Mouse (Mus musculus): ENCODE data around the gene Fam221b.

GRCm38 (mm10) chr4:43690021-43690420, 21.1 kb upstream of the Fam221b start:
- no peak for TF ChIP-seq CTCF (IDR thresholded peaks at IDR 0.05; ENCODE audit: control insufficient read depth, insufficient read depth, insufficient read length)
- no peak for TF ChIP-seq MAX (IDR thresholded peaks at IDR 0.05)
- TF ChIP-seq FOSL1 (IDR thresholded peaks at IDR 0.05; ENCODE audit: insufficient read depth, low read length, poor library complexity, severe bottlenecking), result no peak
- no peak for TF ChIP-seq CEBPB (IDR thresholded peaks at IDR 0.05; ENCODE audit: low read depth)
- no peak for TF ChIP-seq MYOD1 (IDR thresholded peaks at IDR 0.05; ENCODE audit: control insufficient read depth, insufficient read length, low read depth)
